Mouse (Mus musculus): Measurements from ENCODE around the gene Cldn24.

Gene Cldn24

GRCm38 (mm10) chr8:47833944-47834343 is 12.0 kb downstream of the Cldn24 start:
- DNase-seq = no peak

DNA sequence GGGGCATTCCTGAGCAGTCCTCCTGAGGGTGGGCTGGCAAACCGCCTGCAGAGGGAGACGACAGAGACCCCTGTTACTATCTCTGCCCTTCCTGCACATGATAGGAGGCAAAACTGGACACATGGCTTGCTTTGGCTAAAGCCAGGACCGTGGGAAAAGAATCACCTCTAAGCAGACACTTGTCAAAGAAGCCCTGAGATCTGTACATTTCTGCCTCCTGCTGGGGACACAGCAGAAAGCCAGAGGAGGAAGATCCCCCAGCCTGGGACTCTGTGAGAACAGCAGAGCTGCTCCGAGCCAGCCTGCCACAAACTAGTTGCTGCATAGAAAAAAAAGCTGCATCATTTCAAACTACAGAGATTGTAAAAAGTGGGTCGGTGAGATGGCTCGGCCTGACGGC is 21.1 kb downstream of the Cldn24 start:
- DNase-seq = no peak

DNA sequence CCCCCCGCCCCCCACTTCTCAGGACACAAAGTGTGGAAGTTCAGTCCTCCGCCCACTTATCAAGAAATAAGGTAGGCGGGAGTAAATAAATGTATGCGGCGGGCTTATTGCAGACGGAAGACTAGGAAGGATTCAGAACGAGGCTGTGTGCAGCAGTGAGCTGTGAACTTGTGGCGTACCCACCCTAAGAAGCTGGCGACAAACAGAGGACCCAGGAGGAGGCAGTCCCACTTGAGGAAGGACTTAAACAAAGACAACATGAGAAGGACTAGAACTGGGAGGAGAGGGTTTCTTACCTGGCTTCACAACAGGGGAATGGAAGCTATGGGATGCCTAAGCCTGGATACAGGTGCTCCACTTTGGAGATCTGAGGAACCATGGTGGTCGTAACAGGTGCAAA is 21.7 kb downstream of the Cldn24 start:
- DNase-seq = no peak

DNA sequence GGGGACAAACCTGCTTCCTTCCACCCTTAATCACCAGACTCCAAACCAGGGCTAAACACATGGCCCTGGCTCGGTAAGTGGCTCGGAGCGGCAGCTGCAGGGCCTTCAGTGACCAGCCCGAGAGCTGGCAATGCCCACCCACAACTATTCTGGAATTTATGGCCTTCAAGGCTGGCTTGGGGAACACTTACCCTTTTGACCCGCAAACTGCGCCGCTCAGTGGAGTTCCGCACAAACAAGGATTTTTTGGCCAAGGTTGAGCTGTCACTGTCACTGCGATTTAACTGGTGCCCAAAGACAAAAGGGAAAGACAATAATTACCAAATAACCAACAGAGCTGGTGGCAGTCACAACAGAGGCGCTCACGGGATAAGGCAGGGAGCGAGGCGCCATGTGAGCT is 24.0 kb downstream of the Cldn24 start:
- DNase-seq = no peak

- DNase-seq = no peak
Measured at GRCm38 (mm10) chr8:47847161-47847560, 25.2 kb downstream of the Cldn24 start.

GRCm38 (mm10) chr8:47847931-47848330 is 26.0 kb downstream of the Cldn24 start:
- no peak for DNase-seq

GRCm38 (mm10) chr8:47849842-47850241 is 27.9 kb downstream of the Cldn24 start:
- DNase-seq = no peak

DNA sequence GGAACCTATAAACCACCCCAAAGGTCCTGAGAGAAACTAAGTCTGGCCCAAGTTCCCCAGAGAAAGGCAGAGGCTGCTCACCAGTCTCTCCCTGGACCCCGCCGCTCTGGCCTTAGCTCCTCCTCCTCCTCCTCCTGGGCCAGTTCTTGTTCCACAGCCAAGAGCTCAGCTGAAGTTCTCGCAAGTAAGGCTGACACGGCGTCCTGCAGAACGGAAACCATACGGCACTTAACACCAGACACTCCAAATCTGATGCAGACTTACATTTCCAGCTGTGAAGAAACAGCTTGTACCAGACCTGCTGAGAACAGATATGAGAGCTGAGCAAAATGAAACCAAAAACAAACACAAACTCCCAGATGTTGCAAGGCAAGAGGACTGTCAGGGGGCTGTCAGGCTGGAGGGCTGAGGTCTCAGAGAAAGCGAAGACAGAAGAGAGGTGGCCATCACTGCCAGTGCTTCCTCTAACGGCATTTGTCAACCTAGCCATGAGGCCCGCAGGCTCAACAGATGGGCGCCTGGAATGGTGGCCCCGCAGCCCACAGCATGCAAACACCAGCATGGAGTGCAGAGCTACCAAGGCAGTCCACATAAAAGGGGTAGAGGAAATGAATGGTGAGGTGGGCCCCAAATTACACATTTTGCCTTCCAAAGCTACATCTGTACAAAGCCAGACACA is 30.0 kb downstream of the Cldn24 start:
- no peak for DNase-seq

DNA sequence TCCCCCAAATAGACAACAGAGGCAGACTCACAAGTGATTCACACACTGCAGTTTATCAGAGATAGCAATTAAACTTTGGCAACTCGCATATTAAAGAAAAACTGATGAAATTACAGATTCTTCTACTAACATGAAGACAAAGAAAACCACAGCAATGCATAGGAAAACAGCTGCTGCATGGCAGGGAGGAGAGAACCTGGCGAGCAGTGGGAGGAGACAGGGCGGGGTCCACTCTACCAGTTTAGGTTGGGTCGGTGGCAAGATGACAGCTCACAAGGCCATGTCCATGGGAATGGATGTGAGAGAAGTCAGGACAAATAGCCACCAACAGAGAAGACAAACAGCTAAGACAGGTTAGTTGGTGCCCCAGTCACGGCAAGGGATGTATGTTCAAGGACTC is 30.8 kb downstream of the Cldn24 start:
- no peak for DNase-seq

DNA sequence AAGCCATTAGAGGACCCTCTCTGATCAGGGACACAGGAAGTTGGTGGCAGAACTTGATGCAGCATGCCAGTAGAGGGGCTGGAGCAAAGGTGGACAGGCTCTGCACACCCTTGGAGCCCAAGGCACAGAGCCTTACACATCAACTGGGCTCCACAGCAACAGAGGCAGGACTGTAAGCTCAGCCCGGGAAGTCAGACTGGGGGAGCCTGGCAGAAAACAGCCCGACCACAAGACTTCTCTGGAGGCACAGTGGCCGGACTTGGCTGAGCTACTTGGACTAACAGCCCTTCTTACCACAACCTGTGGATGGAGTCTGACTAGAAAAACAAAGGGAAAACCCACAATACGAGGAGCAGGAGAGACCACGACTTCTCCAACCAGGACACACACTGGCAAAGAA is 31.4 kb downstream of the Cldn24 start:
- no peak for DNase-seq

GRCm38 (mm10) chr8:47859259-47859658 is 37.3 kb downstream of the Cldn24 start:
- no peak for DNase-seq

DNA sequence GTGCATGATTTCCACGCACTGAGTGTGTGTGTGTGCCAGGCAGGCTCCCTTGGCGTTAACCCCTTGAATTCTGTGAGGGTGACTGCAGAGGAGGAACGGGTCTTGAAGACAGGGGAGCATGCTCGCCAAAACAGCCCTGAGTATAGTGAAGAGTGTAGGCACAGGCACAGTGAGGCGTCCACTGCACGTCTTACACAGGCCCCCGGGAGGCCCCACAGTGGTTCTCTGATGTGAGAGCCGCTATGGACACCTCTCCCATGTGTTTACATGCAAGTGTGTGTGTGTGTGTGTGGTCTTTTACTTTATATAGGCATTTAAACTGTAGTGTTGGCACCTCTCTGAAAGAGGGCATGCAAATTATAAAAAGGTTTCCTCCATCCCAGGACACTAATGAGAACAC is 44.6 kb downstream of the Cldn24 start:
- DNase-seq = no peak

GRCm38 (mm10) chr8:47867067-47867466 is 45.1 kb downstream of the Cldn24 start:
- peak; percentile 35 for DNase-seq

All from cerebellum, adult 9-11 months (tissue).